Comparison of ENCODE assay signal across 8 mouse cellular contexts in genomic region chr2:173219256-173219954, GRCm38 (mm10). TPM values are rescaled to one million over a fixed set of nuclear protein-coding genes. Genes with fewer than 3 reads are reported as not detected.
DNase-seq lines count a peak whose midpoint lies in the region; ATAC-seq and TF ChIP-seq lines count a peak whose summit lies in the region.
"Had no signal": no experiment of that assay in that cellular context is flagged by ENCODE, and none has a peak within 500 bp of the region (broad histone marks: within the 10 kb centered on the region; RNA-seq: fewer than 3 reads in every experiment).

No protein-coding gene starts in this region.

- 33% methylated on average over 10 of the region's 10 CpGs for WGBS in kidney, postnatal 0 days
- WGBS in midbrain, embryonic 13.5 days, result 52% methylated on average over 10 of the region's 10 CpGs

- no peak overlapping the region for H3K4me2 ChIP-seq in kidney, postnatal 0 days (ENCODE audit: low read length)
- no peak overlapping the region for H3K4me2 ChIP-seq in midbrain, embryonic 13.5 days (replicated peaks)
- H3K4me2 ChIP-seq: stomach, embryonic 15.5 days had no signal

- H3K27me3 ChIP-seq in kidney, postnatal 0 days (ENCODE audit: insufficient read depth, low read length), result no peaks in the 10 kb centered on the region
- H3K27me3 ChIP-seq in midbrain, embryonic 13.5 days, result no peaks in the 10 kb centered on the region
- H3K27me3 ChIP-seq: stomach, embryonic 15.5 days had no signal

- peak; percentile 15 for DNase-seq in spleen, adult 12 weeks (ENCODE audit: low spot score)
- DNase-seq in spleen, postnatal 36 days (ENCODE audit: low spot score in 2 of 2), result no peak
- peak; percentile 13 for DNase-seq in c-Kit-negative CD71-positive TER-119-positive erythroid progenitor cells, embryonic 14.5 days (ENCODE audit: low read depth, low spot score)
- peak; percentile 66 to 75 for DNase-seq in heart, adult 9 months (ENCODE audit: low spot score in 2 of 2)
- peak; percentile 79 for DNase-seq in kidney, postnatal 0 days (ENCODE audit: low spot score)
- DNase-seq in layer of hippocampus, postnatal 36 days, result no peak

- H3K4me1 ChIP-seq in kidney, postnatal 0 days (replicated peaks; ENCODE audit: insufficient read depth, low read length), result no peaks in the 10 kb centered on the region
- H3K4me1 ChIP-seq in midbrain, embryonic 13.5 days (replicated peaks), result 0 out of 2 replicates have a peak, but pooled peaks cover 4% of the 10 kb centered on the region
- H3K4me1 ChIP-seq: stomach, embryonic 15.5 days had no signal

- peak; percentile 84 for TF ChIP-seq CTCF in kidney, postnatal 0 days (IDR thresholded peaks at IDR 0.05; ENCODE audit: low read depth)

- no peak overlapping the region for H3K4me3 ChIP-seq in kidney, postnatal 0 days (replicated peaks; ENCODE audit: low read depth, low read length)
- no peak overlapping the region for H3K4me3 ChIP-seq in midbrain, embryonic 13.5 days (replicated peaks)
- H3K4me3 ChIP-seq: stomach, embryonic 15.5 days had no signal

- no peaks in the 10 kb centered on the region for H3K36me3 ChIP-seq in kidney, postnatal 0 days (ENCODE audit: insufficient read depth, low read length)
- H3K36me3 ChIP-seq in midbrain, embryonic 13.5 days, result no peaks in the 10 kb centered on the region
- H3K36me3 ChIP-seq: stomach, embryonic 15.5 days had no signal

- H3K9ac ChIP-seq in kidney, postnatal 0 days (ENCODE audit: low read depth, low read length), result no peak overlapping the region
- H3K9ac ChIP-seq in midbrain, embryonic 13.5 days (replicated peaks), result no peak overlapping the region
- H3K9ac ChIP-seq: stomach, embryonic 15.5 days had no signal

- no peaks in the 10 kb centered on the region for H3K9me3 ChIP-seq in kidney, postnatal 0 days (replicated peaks; ENCODE audit: low read length)
- H3K9me3 ChIP-seq in midbrain, embryonic 13.5 days, result 0 out of 2 replicates have a peak, but pooled peaks cover 1% of the 10 kb centered on the region
- H3K9me3 ChIP-seq: stomach, embryonic 15.5 days had no signal

- H3K27ac ChIP-seq in kidney, postnatal 0 days, result no peak overlapping the region
- no peak overlapping the region for H3K27ac ChIP-seq in midbrain, embryonic 13.5 days
- H3K27ac ChIP-seq: stomach, embryonic 15.5 days had no signal

- ATAC-seq in kidney, postnatal 0 days (replicated peaks; ENCODE audit: low FRiP score, low read depth), result 0 out of 2 replicates have a peak, but pooled peaks have one; percentile 38
- ATAC-seq in midbrain, embryonic 13.5 days, result peak; percentile 41; the same call in 1 of the 2 replicates

RNA-seq across cellular contexts. Expression of gene Zbp1, which starts 0.7 kb away (rescaled TPM):
- 1.3 and 1.7 TPM in 2 replicates for polyA plus RNA-seq in kidney, postnatal 0 days (2015; fragmentation: Nextera tagmentation; extraction: Ambion mirVana)
- 0.27 and 0.50 TPM in 2 replicates for polyA plus RNA-seq in midbrain, embryonic 13.5 days (2015; fragmentation: Nextera tagmentation; extraction: Ambion mirVana)
- under 1 TPM in 1 of 2 experiments, not detected in 1; 0.35 TPM for total RNA-seq in layer of hippocampus, postnatal 36 days (2021)

RNA-seq across cellular contexts. Expression of gene Pmepa1, which starts 56.9 kb away (rescaled TPM):
- 5.8 and 6.2 TPM in 2 replicates for polyA plus RNA-seq in kidney, postnatal 0 days (2015; fragmentation: Nextera tagmentation; extraction: Ambion mirVana)
- polyA plus RNA-seq in midbrain, embryonic 13.5 days (2015; fragmentation: Nextera tagmentation; extraction: Ambion mirVana), result 3.9 and 4.7 TPM in 2 replicates
- 10 to 100 TPM; 20.3 to 23.2 TPM for total RNA-seq in layer of hippocampus, postnatal 36 days (2021)

Comparison
In these comparisons a context has a peak if more than half of its experiments do, and no peak if none do; other contexts are left out.
1. DNase-seq: peak in spleen, adult 12 weeks (single experiment), c-Kit-negative CD71-positive TER-119-positive erythroid progenitor cells, embryonic 14.5 days (single experiment), heart, adult 9 months (2 of 2) and kidney, postnatal 0 days (single experiment); none in spleen, postnatal 36 days (0 of 2) and layer of hippocampus, postnatal 36 days (0 of 2).